Mouse (Mus musculus) adrenal gland, postnatal 25 days (tissue): ENCODE measurements at regions not wholly inside any gene's neighbourhood (a gene's known extent, or its start where the extent isn't known, plus 50 kb on each side); places are given as distances from the start of the nearest gene placed in this dataset.

ENCODE experiments used
- DNase-seq: peaks from one replicate; pipeline ENCODE4 v3.0.0; 2021; ENCODE audit warnings: mixed read lengths

DNA sequence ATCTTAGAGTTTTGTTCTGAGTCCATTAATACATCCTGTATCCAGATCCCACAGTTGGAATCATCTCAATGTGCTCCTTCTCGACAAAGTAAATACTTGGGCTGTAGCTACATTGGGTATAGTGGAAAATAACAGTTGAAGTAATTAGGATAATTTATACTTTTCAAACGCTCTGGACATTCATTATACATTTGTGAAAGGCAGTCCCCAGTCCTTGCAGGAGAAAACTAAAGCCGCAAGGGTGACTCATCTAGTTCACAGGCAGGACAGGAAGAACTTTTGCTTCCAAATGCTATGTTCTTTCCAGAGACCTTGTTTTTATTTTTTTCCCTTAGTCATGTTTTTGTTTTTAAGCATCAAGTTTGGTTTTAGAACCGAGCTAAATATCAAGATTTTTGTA, 218.8 kb downstream of the Gpr37 start:
- no peak for DNase-seq

DNA sequence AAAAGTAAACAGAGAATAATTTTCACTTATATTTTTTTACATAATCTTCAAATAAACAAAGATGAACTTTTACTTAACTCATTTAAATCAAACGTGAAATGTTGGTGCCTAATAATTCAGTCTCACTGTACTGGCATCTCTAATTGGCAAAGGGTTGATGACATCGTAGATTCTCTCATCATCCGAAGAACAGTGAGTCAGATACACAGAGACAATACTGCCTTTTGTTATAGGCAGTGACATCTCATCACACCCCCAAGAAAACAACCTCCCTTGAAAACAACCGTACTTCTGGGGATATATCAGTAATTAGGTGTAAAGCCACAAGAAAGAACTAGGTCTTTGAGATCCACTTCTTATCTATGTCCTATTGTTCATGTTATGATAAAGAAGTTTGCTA, 227.5 kb downstream of the Gpr37 start:
- DNase-seq: no peak

DNA sequence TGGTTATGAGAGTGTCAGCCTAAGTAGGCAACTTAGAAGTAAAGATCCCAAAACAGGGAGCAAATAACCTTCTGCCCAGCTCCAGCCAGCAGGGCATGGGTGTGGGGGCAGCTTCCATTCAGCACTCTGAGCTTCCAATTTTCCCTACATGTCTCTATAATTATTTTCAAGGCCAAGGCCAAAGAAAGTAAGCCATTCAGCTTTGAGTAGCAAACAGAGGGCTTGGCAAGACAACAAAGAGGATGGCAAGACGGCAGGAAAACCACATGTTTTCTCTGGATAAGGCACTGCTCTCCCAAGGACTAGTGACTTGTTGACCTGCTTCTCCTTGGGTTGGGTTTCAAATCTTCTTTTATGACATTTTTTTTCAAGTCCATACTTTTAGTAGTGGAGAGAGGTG, 240.1 kb downstream of the Gpr37 start:
- DNase-seq: peak; percentile 15

DNA sequence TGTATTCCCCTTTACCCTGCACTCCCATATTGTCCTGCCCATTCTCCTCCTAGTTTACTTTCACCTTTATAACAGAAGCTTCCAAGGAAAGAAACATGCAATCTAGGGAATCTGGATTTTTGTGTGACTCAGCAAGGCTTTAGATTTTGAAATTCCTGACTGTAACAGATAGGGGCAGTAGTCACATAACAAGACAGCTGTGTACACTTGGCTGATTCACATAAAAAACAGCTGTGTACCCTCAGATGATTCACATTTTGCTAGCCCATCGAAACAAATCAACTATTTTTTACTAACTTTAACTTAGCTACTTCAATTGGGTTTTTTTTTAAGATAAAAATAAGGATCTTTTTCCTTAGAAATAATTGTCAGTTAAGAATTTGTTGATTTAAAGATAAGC, 240.6 kb downstream of the Gpr37 start:
- DNase-seq: no peak

DNA sequence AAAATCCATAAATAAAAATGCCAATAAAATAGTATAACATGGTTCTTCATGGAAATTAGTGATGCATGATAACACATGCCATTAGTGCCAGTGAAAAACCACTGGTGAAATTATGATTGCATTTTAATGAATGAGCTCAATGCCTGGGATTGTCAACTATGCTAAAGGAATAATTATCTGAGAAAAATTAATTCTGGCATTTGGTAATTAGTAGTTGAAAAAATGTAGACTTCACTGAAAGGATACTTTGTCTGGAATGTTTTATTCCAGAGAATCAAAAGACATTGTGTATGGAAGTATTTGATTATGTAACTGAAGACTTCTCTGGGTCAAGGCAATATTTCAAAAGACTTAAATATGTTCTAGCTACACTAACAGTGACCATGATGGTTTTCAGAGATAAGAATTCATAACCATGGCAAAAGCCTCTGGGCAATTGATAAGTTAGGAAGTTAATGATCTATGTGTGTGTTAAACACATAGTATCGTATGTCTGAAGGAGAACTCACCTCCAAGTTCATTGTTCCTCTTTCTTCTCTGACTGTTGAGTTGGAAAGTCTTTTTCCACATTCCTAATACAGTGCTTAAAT, 245.1 kb downstream of the Gpr37 start:
- no peak for DNase-seq

DNA sequence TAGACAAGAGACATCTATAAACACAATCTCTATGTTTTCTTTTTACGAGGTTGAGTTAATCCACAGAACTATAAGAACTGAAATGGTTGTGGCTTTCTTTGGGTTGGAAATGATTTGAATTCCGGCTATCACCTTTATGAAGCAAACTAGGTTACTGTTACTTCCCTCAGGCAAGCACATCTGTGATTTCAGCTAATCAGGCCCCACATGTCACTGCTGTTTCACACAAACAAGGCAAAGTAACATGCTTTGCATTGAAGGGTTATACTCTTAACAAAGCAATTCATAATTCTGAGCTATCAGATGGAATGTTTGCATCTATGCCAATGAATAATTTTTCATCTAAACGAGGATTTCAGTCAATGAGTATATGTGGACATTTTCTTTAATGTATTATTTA, 246.4 kb downstream of the Gpr37 start:
- no peak for DNase-seq

DNA sequence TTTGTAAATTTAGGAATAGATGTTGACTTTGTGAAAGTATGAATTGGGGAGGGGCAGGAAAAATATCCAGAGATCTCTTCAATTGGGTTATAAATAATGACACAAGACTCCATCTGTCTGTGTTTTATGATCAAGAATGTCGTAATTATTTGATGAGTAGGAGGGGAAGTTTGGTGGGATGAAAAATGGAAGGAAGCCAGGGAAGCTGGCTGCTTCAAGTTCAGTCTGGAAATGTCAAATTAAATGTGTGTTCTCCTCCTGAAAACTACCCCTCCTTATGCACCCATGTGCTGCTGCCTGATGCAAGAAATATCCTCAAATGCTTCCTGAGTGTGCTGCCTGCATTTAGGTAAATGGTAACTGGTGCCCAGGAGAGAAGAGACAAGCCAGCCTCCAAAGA, 246.8 kb downstream of the Gpr37 start:
- no peak for DNase-seq

DNA sequence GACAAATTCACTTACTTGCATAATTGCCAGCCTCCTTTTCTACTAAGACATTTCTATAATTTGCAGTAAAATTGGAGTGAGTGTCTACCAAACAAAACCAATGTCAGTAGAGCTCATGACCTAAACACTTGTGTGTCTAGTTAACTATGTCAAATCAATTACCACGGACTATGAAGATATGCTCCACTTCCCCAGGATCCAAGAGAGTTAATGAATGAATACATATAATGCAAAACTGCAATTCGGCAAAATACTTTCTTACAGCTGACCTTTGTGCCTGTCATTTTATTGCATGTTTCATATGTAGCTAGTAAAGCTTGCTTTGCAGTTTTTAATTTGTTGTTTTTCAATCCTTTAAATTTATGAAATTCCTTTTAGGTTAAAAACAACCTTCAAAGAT, 248.4 kb downstream of the Gpr37 start:
- DNase-seq: no peak

DNA sequence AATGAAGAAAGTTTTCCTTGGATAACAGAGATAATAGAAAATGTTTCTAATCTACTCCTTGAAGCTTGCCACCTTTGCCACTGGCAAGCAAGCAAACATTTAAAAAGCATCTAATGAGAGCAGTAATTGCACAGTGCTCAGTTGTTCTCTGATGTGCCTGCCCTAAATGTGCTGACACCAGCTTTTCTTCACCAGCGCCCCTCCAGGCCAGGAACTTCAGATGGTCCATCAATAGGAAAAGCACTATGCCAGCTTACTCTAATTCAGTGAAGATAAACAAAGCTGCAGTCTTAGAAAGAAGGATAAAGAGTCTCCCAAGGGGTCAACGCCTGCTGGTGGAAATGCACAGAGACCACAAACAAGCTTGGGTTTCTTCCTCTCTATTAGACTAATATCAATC, 252.7 kb downstream of the Gpr37 start:
- no peak for DNase-seq

DNA sequence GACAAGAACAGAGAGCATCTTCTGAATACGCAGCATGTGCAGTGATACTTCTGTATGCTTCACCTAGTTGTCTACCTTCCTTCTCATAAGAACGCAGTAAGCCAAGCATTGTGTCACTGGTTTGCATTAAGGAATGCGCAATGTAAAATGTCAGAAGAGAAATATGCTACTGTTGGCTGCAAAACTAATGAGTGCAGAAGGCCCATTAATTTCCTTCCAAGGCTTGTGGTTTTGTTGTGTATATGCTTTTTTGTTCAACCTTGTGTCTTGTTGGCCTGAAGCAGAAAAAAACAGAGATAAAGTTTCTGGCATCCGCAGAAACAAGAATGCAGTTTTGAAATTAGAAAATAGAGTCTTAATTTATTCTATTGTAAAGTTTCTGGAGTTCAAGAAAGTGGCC, 261.5 kb downstream of the Gpr37 start:
- DNase-seq: no peak

DNA sequence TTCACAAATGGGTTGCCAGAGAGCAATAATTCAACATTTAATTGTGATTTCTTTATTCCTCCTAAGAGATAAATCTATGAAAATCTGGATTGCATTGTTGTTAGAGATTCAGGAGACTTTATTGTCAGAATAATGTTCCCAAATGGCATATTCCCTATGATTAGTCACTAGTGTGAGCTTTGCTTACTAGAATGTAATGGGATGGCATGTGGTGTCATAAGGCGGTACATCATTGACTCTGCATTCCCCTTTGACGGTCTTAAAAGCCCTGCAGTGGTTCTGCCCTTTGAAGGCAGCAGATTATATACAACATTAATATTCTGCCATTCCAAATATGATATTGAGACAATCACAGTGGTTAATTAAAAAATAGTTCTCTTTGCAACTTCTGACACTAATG, 271.7 kb downstream of the Gpr37 start:
- DNase-seq: no peak

DNA sequence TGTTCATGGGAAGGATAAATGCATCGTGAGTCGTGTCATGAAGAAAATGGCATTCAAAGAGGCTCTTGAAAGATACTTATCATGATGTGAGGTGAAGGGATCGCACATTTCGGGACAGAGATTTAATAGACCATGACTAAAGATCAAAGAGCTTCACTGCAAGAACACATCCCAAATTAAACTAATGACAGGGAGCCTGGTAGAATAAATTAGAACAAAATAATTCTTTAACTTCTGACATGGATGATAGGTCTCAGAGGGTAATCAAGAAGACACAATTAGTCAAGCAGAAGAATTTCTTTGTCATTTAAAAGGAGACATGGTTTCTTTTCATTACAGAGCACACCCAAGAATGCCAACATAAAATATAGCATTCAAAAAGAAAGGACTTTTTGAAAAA, 300.7 kb downstream of the Gpr37 start:
- no peak for DNase-seq
